Mouse (Mus musculus): ENCODE measurements around the gene Cd8a. TPM values are rescaled to one million over a fixed set of nuclear protein-coding genes. Genes with fewer than 3 reads are reported as not detected.

Cd8a gene
- polyA plus RNA-seq, 1 experiment from 2014 or later: 0.07 TPM

- no peak overlapping the region for H3K4me2 ChIP-seq (replicated peaks; ENCODE audit: low read depth, low read length)
- ATAC-seq (ENCODE audit: insufficient number of reproducible peaks, insufficient read depth, low FRiP score, low read depth): no peak
- no peaks in the 10 kb centered on the region for H3K27me3 ChIP-seq (ENCODE audit: control insufficient read depth, insufficient read depth, low read length)
- no peaks in the 10 kb centered on the region for H3K36me3 ChIP-seq (ENCODE audit: control insufficient read depth, insufficient read depth, low read length)
- no peak overlapping the region for H3K9ac ChIP-seq (replicated peaks; ENCODE audit: low read depth, low read length)
- no peaks in the 10 kb centered on the region for H3K4me1 ChIP-seq (ENCODE audit: control insufficient read depth, insufficient read depth, low read length)
- WGBS: 87% methylated on average over 19 of the region's 19 CpGs
- no peak overlapping the region for H3K4me3 ChIP-seq (ENCODE audit: low read depth, low read length)
- no peaks in the 10 kb centered on the region for H3K9me3 ChIP-seq (ENCODE audit: control insufficient read depth, low read depth, low read length)
- H3K27ac ChIP-seq (ENCODE audit: low read length): no peak overlapping the region
These were observed 1.1 kb downstream of the Cd8a start for GRCm38 (mm10) chr6:71374311-71374829.

- no peaks in the 10 kb centered on the region for H3K4me1 ChIP-seq (ENCODE audit: control insufficient read depth, insufficient read depth, low read length)
- no peak overlapping the region for H3K9ac ChIP-seq (replicated peaks; ENCODE audit: low read depth, low read length)
- H3K27me3 ChIP-seq (ENCODE audit: control insufficient read depth, insufficient read depth, low read length): no peaks in the 10 kb centered on the region
- WGBS: 68% methylated on average over 2 of the region's 2 CpGs
- no peak overlapping the region for H3K4me3 ChIP-seq (ENCODE audit: low read depth, low read length)
- H3K36me3 ChIP-seq (ENCODE audit: control insufficient read depth, insufficient read depth, low read length): no peaks in the 10 kb centered on the region
- H3K27ac ChIP-seq (ENCODE audit: low read length): no peak overlapping the region
- no peaks in the 10 kb centered on the region for H3K9me3 ChIP-seq (ENCODE audit: control insufficient read depth, low read depth, low read length)
- H3K4me2 ChIP-seq (replicated peaks; ENCODE audit: low read depth, low read length): no peak overlapping the region
- ATAC-seq (ENCODE audit: insufficient number of reproducible peaks, insufficient read depth, low FRiP score, low read depth): no peak
These were observed 1.7 kb downstream of the Cd8a start for GRCm38 (mm10) chr6:71374921-71375320.

- Histone ChIP-seq H3K27ac (ENCODE audit: low read length) (no peak overlapping the region), H3K4me1 (ENCODE audit: control insufficient read depth, insufficient read depth, low read length) (no peaks in the 10 kb centered on the region), H3K4me3 (ENCODE audit: low read depth, low read length) (no peak overlapping the region), H3K27me3 (ENCODE audit: control insufficient read depth, insufficient read depth, low read length) (no peaks in the 10 kb centered on the region), H3K9ac (replicated peaks; ENCODE audit: low read depth, low read length) (no peak overlapping the region), H3K36me3 (ENCODE audit: control insufficient read depth, insufficient read depth, low read length) (no peaks in the 10 kb centered on the region), H3K4me2 (replicated peaks; ENCODE audit: low read depth, low read length) (no peak overlapping the region), H3K9me3 (ENCODE audit: control insufficient read depth, low read depth, low read length) (no peaks in the 10 kb centered on the region)
- 98% methylated on average over 13 of the region's 13 CpGs for WGBS
- no peak for ATAC-seq (ENCODE audit: insufficient number of reproducible peaks, insufficient read depth, low FRiP score, low read depth)
These were observed 3.5 kb downstream of the Cd8a start for GRCm38 (mm10) chr6:71376711-71377110.

- 91% methylated on average over 5 of the region's 5 CpGs for WGBS
- no peaks in the 10 kb centered on the region for H3K9me3 ChIP-seq (ENCODE audit: control insufficient read depth, low read depth, low read length)
- H3K27ac ChIP-seq (ENCODE audit: low read length): no peak overlapping the region
- H3K4me3 ChIP-seq (ENCODE audit: low read depth, low read length): no peak overlapping the region
- no peaks in the 10 kb centered on the region for H3K4me1 ChIP-seq (ENCODE audit: control insufficient read depth, insufficient read depth, low read length)
- ATAC-seq (ENCODE audit: insufficient number of reproducible peaks, insufficient read depth, low FRiP score, low read depth): no peak
- H3K27me3 ChIP-seq (ENCODE audit: control insufficient read depth, insufficient read depth, low read length): no peaks in the 10 kb centered on the region
- H3K9ac ChIP-seq (replicated peaks; ENCODE audit: low read depth, low read length): no peak overlapping the region
- no peaks in the 10 kb centered on the region for H3K36me3 ChIP-seq (ENCODE audit: control insufficient read depth, insufficient read depth, low read length)
- H3K4me2 ChIP-seq (replicated peaks; ENCODE audit: low read depth, low read length): no peak overlapping the region
These were observed 8.4 kb downstream of the Cd8a start for GRCm38 (mm10) chr6:71381654-71382053.

- WGBS: 93% methylated on average over 2 of the region's 2 CpGs
- no peaks in the 10 kb centered on the region for H3K27me3 ChIP-seq (ENCODE audit: control insufficient read depth, insufficient read depth, low read length)
- no peak overlapping the region for H3K9ac ChIP-seq (replicated peaks; ENCODE audit: low read depth, low read length)
- H3K27ac ChIP-seq (ENCODE audit: low read length): no peak overlapping the region
- peaks cover 19% of the 10 kb centered on the region; the same call in 1 of the 2 replicates for H3K36me3 ChIP-seq (ENCODE audit: control insufficient read depth, insufficient read depth, low read length)
- no peak for ATAC-seq (ENCODE audit: insufficient number of reproducible peaks, insufficient read depth, low FRiP score, low read depth)
- no peaks in the 10 kb centered on the region for H3K4me1 ChIP-seq (ENCODE audit: control insufficient read depth, insufficient read depth, low read length)
- H3K9me3 ChIP-seq (ENCODE audit: control insufficient read depth, low read depth, low read length): no peaks in the 10 kb centered on the region
- H3K4me2 ChIP-seq (replicated peaks; ENCODE audit: low read depth, low read length): no peak overlapping the region
- H3K4me3 ChIP-seq (ENCODE audit: low read depth, low read length): no peak overlapping the region
These were observed 17.3 kb downstream of the Cd8a start for GRCm38 (mm10) chr6:71390496-71390895.

GRCm38 (mm10) chr6:71396016-71396415 is 22.8 kb downstream of the Cd8a start:
- peaks cover 37% of the 10 kb centered on the region for H3K36me3 ChIP-seq (ENCODE audit: control insufficient read depth, insufficient read depth, low read length)
- no peaks in the 10 kb centered on the region for H3K9me3 ChIP-seq (ENCODE audit: control insufficient read depth, low read depth, low read length)
- H3K27ac ChIP-seq (ENCODE audit: low read length): no peak overlapping the region
- 94% methylated on average over 1 of the region's 1 CpGs for WGBS
- no peak overlapping the region for H3K9ac ChIP-seq (replicated peaks; ENCODE audit: low read depth, low read length)
- no peak for ATAC-seq (ENCODE audit: insufficient number of reproducible peaks, insufficient read depth, low FRiP score, low read depth)
- no peaks in the 10 kb centered on the region for H3K27me3 ChIP-seq (ENCODE audit: control insufficient read depth, insufficient read depth, low read length)
- no peaks in the 10 kb centered on the region for H3K4me1 ChIP-seq (ENCODE audit: control insufficient read depth, insufficient read depth, low read length)
- no peak overlapping the region for H3K4me2 ChIP-seq (replicated peaks; ENCODE audit: low read depth, low read length)
- H3K4me3 ChIP-seq (ENCODE audit: low read depth, low read length): no peak overlapping the region

GRCm38 (mm10) chr6:71396761-71397160 is 23.5 kb downstream of the Cd8a start:
- 88% methylated on average over 6 of the region's 6 CpGs for WGBS
- Histone ChIP-seq H3K27me3 (ENCODE audit: control insufficient read depth, insufficient read depth, low read length) (no peaks in the 10 kb centered on the region), H3K36me3 (ENCODE audit: control insufficient read depth, insufficient read depth, low read length) (peaks cover 36% of the 10 kb centered on the region), H3K4me2 (replicated peaks; ENCODE audit: low read depth, low read length) (no peak overlapping the region), H3K9ac (replicated peaks; ENCODE audit: low read depth, low read length) (no peak overlapping the region), H3K27ac (ENCODE audit: low read length) (no peak overlapping the region), H3K9me3 (ENCODE audit: control insufficient read depth, low read depth, low read length) (no peaks in the 10 kb centered on the region), H3K4me3 (ENCODE audit: low read depth, low read length) (no peak overlapping the region), H3K4me1 (ENCODE audit: control insufficient read depth, insufficient read depth, low read length) (no peaks in the 10 kb centered on the region)
- ATAC-seq (ENCODE audit: insufficient number of reproducible peaks, insufficient read depth, low FRiP score, low read depth): no peak

GRCm38 (mm10) chr6:71398829-71399609 is 25.8 kb downstream of the Cd8a start:
- H3K4me2 ChIP-seq (replicated peaks; ENCODE audit: low read depth, low read length): no peak overlapping the region
- H3K36me3 ChIP-seq (ENCODE audit: control insufficient read depth, insufficient read depth, low read length): peaks cover 28% of the 10 kb centered on the region
- no peak for ATAC-seq (ENCODE audit: insufficient number of reproducible peaks, insufficient read depth, low FRiP score, low read depth)
- H3K27me3 ChIP-seq (ENCODE audit: control insufficient read depth, insufficient read depth, low read length): no peaks in the 10 kb centered on the region
- no peak overlapping the region for H3K27ac ChIP-seq (ENCODE audit: low read length)
- no peaks in the 10 kb centered on the region for H3K4me1 ChIP-seq (ENCODE audit: control insufficient read depth, insufficient read depth, low read length)
- no peaks in the 10 kb centered on the region for H3K9me3 ChIP-seq (ENCODE audit: control insufficient read depth, low read depth, low read length)
- H3K9ac ChIP-seq (replicated peaks; ENCODE audit: low read depth, low read length): no peak overlapping the region
- H3K4me3 ChIP-seq (ENCODE audit: low read depth, low read length): no peak overlapping the region
- 85% methylated on average over 4 of the region's 4 CpGs for WGBS
